Mouse (Mus musculus) embryo, embryonic 11.5 days (tissue): ENCODE results near the gene Cx3cr1.
"Not testable (repeated sequence)": the region's sequence is repeated elsewhere in the genome, so short reads cannot be mapped to it uniquely, and the experiment has no call there.

Experiments used
- DNase-seq: peaks from one replicate; pipeline ENCODE4 v3.0.0-alpha.2; 2012; ENCODE audit warnings: low read depth, low spot score

Cx3cr1 gene

GRCm38 (mm10) chr9:120027401-120028151, 42.1 kb downstream of the Cx3cr1 start:
- peak; percentile 59 for DNase-seq

- DNase-seq, result no peak
Measured at GRCm38 (mm10) chr9:120024625-120025024, 45.1 kb downstream of the Cx3cr1 start.

GRCm38 (mm10) chr9:120024171-120024570, 45.5 kb downstream of the Cx3cr1 start:
- DNase-seq, result no peak

- DNase-seq, result no peak
Measured at GRCm38 (mm10) chr9:120023086-120023811, 46.4 kb downstream of the Cx3cr1 start, which contains the start of gene Xirp1. Gene Xirp1 (minus strand): TSS chr9:120023598.

- DNase-seq, result no peak
Measured at GRCm38 (mm10) chr9:120021164-120021563, 48.5 kb downstream of the Cx3cr1 start.

GRCm38 (mm10) chr9:120020285-120020890, 49.3 kb downstream of the Cx3cr1 start:
- DNase-seq, result peak; percentile 46

- DNase-seq, result no peak
Measured at GRCm38 (mm10) chr9:120016956-120017355, 52.7 kb downstream of the Cx3cr1 start.

- DNase-seq, result no peak
Measured at GRCm38 (mm10) chr9:120014828-120015227, 54.9 kb downstream of the Cx3cr1 start.

- DNase-seq, result no peak
Measured at GRCm38 (mm10) chr9:120013251-120013820, 56.3 kb downstream of the Cx3cr1 start.

- no peak for DNase-seq
Measured at GRCm38 (mm10) chr9:120012781-120013180, 56.9 kb downstream of the Cx3cr1 start.

- not testable (repeated sequence) for DNase-seq
Measured at GRCm38 (mm10) chr9:120012161-120012560, 57.5 kb downstream of the Cx3cr1 start.

GRCm38 (mm10) chr9:120011533-120011932, 58.1 kb downstream of the Cx3cr1 start:
- DNase-seq, result peak; percentile 57

GRCm38 (mm10) chr9:120010781-120011511, 58.7 kb downstream of the Cx3cr1 start:
- peak; percentile 90 for DNase-seq

GRCm38 (mm10) chr9:120009871-120010270, 59.8 kb downstream of the Cx3cr1 start:
- no peak for DNase-seq

- no peak for DNase-seq
Measured at GRCm38 (mm10) chr9:120009226-120009841, 60.3 kb downstream of the Cx3cr1 start.

- no peak for DNase-seq
Measured at GRCm38 (mm10) chr9:120007833-120008232, 61.8 kb downstream of the Cx3cr1 start.

GRCm38 (mm10) chr9:120005936-120006335, 63.7 kb downstream of the Cx3cr1 start:
- no peak for DNase-seq

- no peak for DNase-seq
Measured at GRCm38 (mm10) chr9:120002893-120003292, 66.8 kb downstream of the Cx3cr1 start.

- peak; percentile 82 for DNase-seq
Measured at GRCm38 (mm10) chr9:120001945-120002725, 67.5 kb downstream of the Cx3cr1 start.

GRCm38 (mm10) chr9:120000761-120001160, 68.9 kb downstream of the Cx3cr1 start:
- DNase-seq, result no peak
